22 mouse cellular contexts compared by ENCODE assay signal in genomic region chr12:4898024-4898423, GRCm38 (mm10).
"Had no signal": no experiment of that assay in that cellular context is flagged by ENCODE, and none has a peak within 500 bp of the region (broad histone marks: within the 10 kb centered on the region; RNA-seq: fewer than 3 reads in every experiment).

No protein-coding gene starts in this region.

- H3K27ac ChIP-seq: lung, embryonic 15.5 days; macrophage; midbrain, embryonic 12.5 days; neural tube, embryonic 13.5 days; neural tube, embryonic 15.5 days had no signal

- H3K4me1 ChIP-seq: lung, embryonic 15.5 days; midbrain, embryonic 12.5 days; neural tube, embryonic 13.5 days; neural tube, embryonic 15.5 days had no signal

- H3K4me3 ChIP-seq: lung, embryonic 15.5 days; megakaryocyte, embryonic 14.5 days; midbrain, embryonic 12.5 days; myocyte; neural tube, embryonic 13.5 days; neural tube, embryonic 15.5 days had no signal

- ATAC-seq: liver, postnatal 0 days; lung, postnatal 0 days; midbrain, embryonic 16.5 days had no signal

- H3K9me3 ChIP-seq: lung, embryonic 15.5 days; megakaryocyte, embryonic 14.5 days; midbrain, embryonic 12.5 days; neural tube, embryonic 13.5 days; neural tube, embryonic 15.5 days had no signal

- H3K9ac ChIP-seq: liver, postnatal 0 days; lung, embryonic 15.5 days; midbrain, embryonic 12.5 days; neural tube, embryonic 13.5 days; neural tube, embryonic 15.5 days had no signal

- H3K36me3 ChIP-seq: lung, embryonic 15.5 days had no signal

- DNase-seq: liver, postnatal 0 days; lung, adult 2 months; lung, postnatal 14 days; lung, postnatal 36 days; midbrain, embryonic 14.5 days; retina, postnatal 1 day; right cerebral cortex, adult 18-20 months; right cerebral cortex, postnatal 25 days; right cerebral cortex, postnatal 4 days; spleen, adult 18-20 months; thymus, adult 18-20 months; thymus, postnatal 14 days; thymus, postnatal 36 days had no signal

- H3K4me2 ChIP-seq: lung, embryonic 15.5 days; midbrain, embryonic 12.5 days; neural tube, embryonic 13.5 days; neural tube, embryonic 15.5 days had no signal

- H3K27me3 ChIP-seq: lung, embryonic 15.5 days; megakaryocyte, embryonic 14.5 days; midbrain, embryonic 12.5 days; neural tube, embryonic 13.5 days; neural tube, embryonic 15.5 days had no signal
